Mouse (Mus musculus) liver, postnatal 0 days (tissue): ENCODE data around the gene Twist1. TPM values are rescaled to one million over a fixed set of nuclear protein-coding genes. Genes with fewer than 3 reads are reported as not detected.

Experiments
- ATAC-seq: fragments of 200-750 bp; cut with Nextera tagmentation; 2 replicates; pipeline ENCODE4 v1.8.0; 2017; ENCODE audit warnings: mild to moderate bottlenecking, moderate library complexity
- DNase-seq: peaks from one replicate; pipeline ENCODE4 v3.0.0-alpha.2; 2016
- H3K27ac ChIP-seq: fragments of 300-500 bp; sonication (generic); 2 replicates; pipeline ENCODE4 v1.5.1; 2014; ENCODE audit warnings: antibody characterized with exemption, moderate library complexity, mild to moderate bottlenecking, low read depth
- H3K27me3 ChIP-seq: fragments of 300-500 bp; sonication (generic); 2 replicates; pipeline ENCODE4 v1.6.1; 2014; ENCODE audit warnings: low read length, control low read depth, mixed read lengths; ENCODE audit not compliant: insufficient read depth
- H3K36me3 ChIP-seq: fragments of 300-500 bp; sonication (generic); replicated peaks from 2 replicates; pipeline ENCODE4 v1.6.1; 2014; ENCODE audit warnings: mild to moderate bottlenecking, control low read depth, low read length, moderate library complexity, mixed read lengths; ENCODE audit not compliant: insufficient read depth
- H3K4me1 ChIP-seq: fragments of 300-500 bp; sonication (generic); 2 replicates; pipeline ENCODE4 v1.6.1; 2014; ENCODE audit warnings: antibody characterized with exemption, mild to moderate bottlenecking, control low read depth; ENCODE audit not compliant: insufficient read depth
- H3K4me2 ChIP-seq: fragments of 300-500 bp; sonication (generic); 2 replicates; pipeline ENCODE4 v1.6.1; 2014; ENCODE audit warnings: low read depth, mild to moderate bottlenecking, low read length, moderate library complexity, mixed read lengths
- H3K4me3 ChIP-seq: fragments of 300-500 bp; sonication (generic); 2 replicates; pipeline ENCODE4 v1.5.1; 2014; ENCODE audit warnings: low read depth, low read length
- H3K9ac ChIP-seq: fragments of 300-500 bp; sonication (generic); replicated peaks from 2 replicates; pipeline ENCODE4 v1.6.1; 2014; ENCODE audit warnings: mild to moderate bottlenecking, moderate library complexity
- H3K9me3 ChIP-seq: fragments of 300-500 bp; sonication (generic); 2 replicates; pipeline ENCODE4 v1.6.1; 2016; ENCODE audit warnings: mild to moderate bottlenecking, control low read depth, low read length, mixed read lengths
- CTCF ChIP-seq: sonication (generic); IDR thresholded peaks from 2 replicates; pipeline ENCODE4 v1.5.1; 2016; ENCODE audit warnings: antibody characterized with exemption, low read depth
- EP300 ChIP-seq: IDR thresholded peaks from 2 replicates; pipeline ENCODE4 v1.6.1; 2016; ENCODE audit warnings: antibody characterized with exemption, low read depth, mild to moderate bottlenecking
- WGBS: fragments of 180-500 bp; shearing (Covaris S2); extraction: QIAGEN DNeasy Blood & Tissue Kit; methylation state at CpG from one replicate; pipeline ENCODE4 v1.1.7; 2014; ENCODE audit not compliant: insufficient replicate concordance; 5-methylcytosine and 5-hydroxymethylcytosine counted together
- polyA plus RNA-seq: library from polyadenylated mRNA; unstranded; fragments of >200 nt; fragmentation: Nextera tagmentation; extraction: Ambion mirVana; gene quantifications from 2 replicates; pipeline ENCODE4 v1.2.1, GENCODE M21; 2015

The Twist1 gene
- polyA plus RNA-seq, 1 experiment from 2014 or later, result 0.27 TPM

GRCm38 (mm10) chr12:33959846-33960245 lies 2.4 kb downstream of the Twist1 start:
- 23% methylated on average over 3 of the region's 3 CpGs for whole genome bisulfite sequencing
- no peak for DNase-seq
- H3K9me3 ChIP-seq, result no peaks in the 10 kb centered on the region
- ATAC-seq, result no peak
- no peak overlapping the region for H3K27ac ChIP-seq
- peaks cover 88% of the 10 kb centered on the region for H3K27me3 ChIP-seq
- H3K4me1 ChIP-seq, result peaks cover 4% of the 10 kb centered on the region; the same call in 1 of the 2 replicates
- no peak overlapping the region for H3K4me3 ChIP-seq
- H3K9ac ChIP-seq, result no peak overlapping the region
- no peaks in the 10 kb centered on the region for H3K36me3 ChIP-seq
- no peak overlapping the region for H3K4me2 ChIP-seq
- TF ChIP-seq EP300 (no peak), CTCF (no peak)

GRCm38 (mm10) chr12:33961013-33961412 lies 3.5 kb downstream of the Twist1 start:
- no peak for TF ChIP-seq EP300
- no peak for TF ChIP-seq CTCF
- Histone ChIP-seq H3K36me3 (no peaks in the 10 kb centered on the region), H3K4me3 (no peak overlapping the region), H3K9ac (no peak overlapping the region), H3K27ac (no peak overlapping the region), H3K4me1 (peaks cover 4% of the 10 kb centered on the region; the same call in 1 of the 2 replicates), H3K27me3 (peaks cover 92% of the 10 kb centered on the region), H3K4me2 (no peak overlapping the region), H3K9me3 (no peaks in the 10 kb centered on the region)
- WGBS, result 26% methylated on average over 5 of the region's 5 CpGs
- ATAC-seq, result no peak
- DNase-seq, result no peak

- Histone ChIP-seq H3K9me3 (no peaks in the 10 kb centered on the region), H3K27ac (no peak overlapping the region), H3K9ac (no peak overlapping the region), H3K4me1 (peaks cover 4% of the 10 kb centered on the region; the same call in 1 of the 2 replicates), H3K4me3 (no peak overlapping the region), H3K36me3 (no peaks in the 10 kb centered on the region), H3K4me2 (no peak overlapping the region), H3K27me3 (peaks cover 89% of the 10 kb centered on the region)
- TF ChIP-seq CTCF (no peak), EP300 (no peak)
- DNase-seq (no peak), ATAC-seq (no peak)
- WGBS, result 8% methylated on average over 17 of the region's 17 CpGs
Measured at GRCm38 (mm10) chr12:33962118-33962772, 4.8 kb downstream of the Twist1 start.

GRCm38 (mm10) chr12:33962773-33963130 lies 5.3 kb downstream of the Twist1 start:
- ATAC-seq, result no peak

GRCm38 (mm10) chr12:33963671-33964369 lies 6.3 kb downstream of the Twist1 start:
- no peak overlapping the region for H3K4me3 ChIP-seq
- H3K27me3 ChIP-seq, result peaks cover 89% of the 10 kb centered on the region
- no peak for TF ChIP-seq CTCF
- WGBS, result 11% methylated on average over 15 of the region's 15 CpGs
- no peak overlapping the region for H3K9ac ChIP-seq
- no peak overlapping the region for H3K4me2 ChIP-seq
- H3K9me3 ChIP-seq, result no peaks in the 10 kb centered on the region
- no peaks in the 10 kb centered on the region for H3K36me3 ChIP-seq
- DNase-seq, result no peak
- H3K27ac ChIP-seq, result no peak overlapping the region
- no peak for ATAC-seq
- no peaks in the 10 kb centered on the region for H3K4me1 ChIP-seq

More at GRCm38 (mm10) chr12:33962773-33963130, 5.3 kb downstream of the Twist1 start:
- Histone ChIP-seq H3K9ac (no peak overlapping the region), H3K27ac (no peak overlapping the region), H3K4me1 (peaks cover 4% of the 10 kb centered on the region; the same call in 1 of the 2 replicates), H3K4me2 (no peak overlapping the region), H3K9me3 (no peaks in the 10 kb centered on the region), H3K4me3 (no peak overlapping the region), H3K36me3 (no peaks in the 10 kb centered on the region), H3K27me3 (peaks cover 89% of the 10 kb centered on the region)
- TF ChIP-seq EP300 (no peak), CTCF (no peak)
- WGBS, result 18% methylated on average over 9 of the region's 9 CpGs
- no peak for DNase-seq

- Histone ChIP-seq H3K27ac (no peak overlapping the region), H3K9ac (no peak overlapping the region), H3K36me3 (no peaks in the 10 kb centered on the region), H3K4me3 (no peak overlapping the region), H3K9me3 (no peaks in the 10 kb centered on the region), H3K27me3 (peaks cover 88% of the 10 kb centered on the region), H3K4me2 (no peak overlapping the region), H3K4me1 (no peaks in the 10 kb centered on the region)
- TF ChIP-seq EP300 (no peak), CTCF (no peak)
- DNase-seq (no peak), ATAC-seq (no peak)
- 29% methylated on average over 2 of the region's 2 CpGs for WGBS
Measured at GRCm38 (mm10) chr12:33964427-33964826, 7.0 kb downstream of the Twist1 start.
